Mouse (Mus musculus): ENCODE results near the gene Fam234a.

Fam234a gene

DNA sequence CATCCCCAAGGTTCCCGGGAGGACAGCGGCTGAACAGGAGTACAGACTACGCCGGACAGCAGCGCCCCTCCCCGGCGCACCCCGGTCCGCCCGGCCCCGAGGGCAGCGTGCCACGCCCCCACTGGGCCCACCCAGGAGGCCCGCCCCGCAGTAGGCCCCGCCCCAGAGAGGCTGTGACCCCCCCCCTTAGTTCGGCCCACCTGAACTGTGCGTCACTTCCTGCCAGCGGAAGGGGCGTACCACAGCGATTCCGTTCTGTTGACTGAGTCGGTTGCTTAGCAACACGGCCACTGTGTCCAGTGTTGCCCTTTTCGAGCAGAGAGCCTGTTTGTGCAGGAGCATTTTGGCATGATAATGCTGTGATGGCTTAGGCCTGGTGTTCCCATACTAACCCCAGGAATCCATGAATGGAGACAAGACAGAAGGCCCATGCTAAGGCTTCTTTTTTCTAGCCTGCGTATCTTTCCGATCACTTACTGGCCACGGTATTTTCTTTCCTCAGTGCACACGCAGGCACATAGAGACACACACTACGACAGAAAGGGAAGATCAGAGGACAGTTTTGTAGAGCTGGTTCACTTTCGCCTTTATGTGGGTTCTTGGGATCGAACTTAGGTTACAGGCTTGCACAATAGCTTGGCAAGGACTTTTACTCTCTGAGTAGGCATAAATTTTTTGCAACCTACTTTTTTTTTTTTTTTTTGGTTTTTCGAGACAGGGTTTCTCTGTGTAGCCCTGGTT lies at the start of gene Fam234a:
Fam234a (minus strand) TSS at position 142 of the 741 bp plus-strand sequence.
- ChIA-PET POLR2A (interaction anchor here (0.6 to 6.4 kb wide), 37 partner anchors 8 to 1229 kb away, joined by 3 to 63 read pairs (median 4); partner anchors contain the start of genes Luc7l (in 3 of the 4), Axin1 (in 2 of the 4), Cramp1l (in 1 of the 4) and Rgs11 (in 1 of the 4)), CTCF (interaction anchor here (0.6 to 2.4 kb wide), 16 partner anchors 9 to 1127 kb away, joined by 3 to 15 read pairs (median 4); partner anchors contain the start of genes Decr2 (in 1 of the 4), Luc7l (in 1 of the 4) and Stub1 (in 1 of the 4))

DNA sequence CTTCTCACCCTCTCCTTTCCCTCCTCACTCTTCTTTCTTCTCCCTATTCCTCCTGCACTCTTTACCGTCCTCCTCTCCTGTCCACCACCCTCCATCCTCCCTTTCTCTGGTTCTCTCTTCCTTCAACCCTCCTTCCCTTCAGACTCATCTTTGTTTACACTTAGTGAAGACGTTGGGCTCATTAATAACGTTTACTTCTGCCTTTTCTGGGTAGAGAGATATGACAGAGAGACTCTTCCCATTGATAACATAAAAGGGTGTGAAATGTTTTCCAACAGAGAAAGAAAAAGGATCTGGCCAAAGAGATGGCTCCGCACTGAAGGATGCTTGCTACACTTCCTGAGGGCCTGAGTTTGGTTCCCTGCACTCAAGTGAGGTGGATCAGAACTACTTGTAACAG lies 45.4 kb upstream of the Fam234a start:
- CTCF ChIA-PET: interaction anchor here in 1 of 4 experiments (1.0 kb wide), 1 partner anchor 163 kb away, joined by 3 read pairs; no protein-coding TSS in a partner anchor
- POLR2A ChIA-PET: interaction anchor here in 1 of 4 experiments (1.9 kb wide), 1 partner anchor 14 kb away, joined by 4 read pairs; no protein-coding TSS in a partner anchor

DNA sequence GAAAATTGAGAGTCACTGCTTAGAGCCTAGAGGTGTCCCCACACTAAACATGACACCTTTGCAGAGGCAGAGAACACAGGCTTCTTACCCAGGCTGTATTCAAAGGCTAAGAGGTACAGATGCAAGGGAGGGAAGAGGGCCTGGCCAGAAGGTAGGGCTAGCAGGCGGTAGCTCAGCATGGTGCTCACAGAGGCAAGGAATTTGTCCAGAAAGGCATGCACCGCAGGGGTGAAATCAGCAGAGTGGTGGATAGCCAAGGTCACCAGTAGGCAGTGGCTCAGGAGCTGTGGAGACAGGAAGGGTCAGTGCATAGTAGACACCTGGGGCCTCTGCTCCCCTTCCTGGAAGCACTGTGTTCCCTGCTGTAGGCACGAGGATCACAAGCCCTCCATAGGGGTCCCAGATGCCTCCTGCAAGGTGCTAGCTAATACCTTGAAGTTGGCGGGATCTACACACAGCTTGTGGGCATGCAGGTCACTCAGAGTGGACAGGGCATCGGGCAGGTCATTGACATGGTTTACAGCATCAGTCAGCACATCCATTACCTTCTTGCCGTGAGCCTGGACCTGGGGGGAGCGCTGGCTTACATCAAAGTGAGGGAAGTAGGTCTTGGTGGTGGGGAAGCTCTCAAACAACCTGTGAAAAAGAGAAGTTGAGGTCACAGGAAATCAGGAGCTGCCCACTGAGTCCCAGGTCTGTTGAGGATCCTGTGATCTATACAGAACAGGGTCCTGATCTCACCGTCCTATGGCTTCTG lies 42.3 kb upstream of the Fam234a start:
- ChIA-PET CTCF (interaction anchor here in 3 of 4 experiments (0.6 to 1.8 kb wide), 3 partner anchors 10 to 165 kb away, joined by 3 to 4 read pairs (median 4); partner anchors contain the start of gene Luc7l (in 1 of the 3)), POLR2A (interaction anchor here in 3 of 4 experiments (0.6 to 5.6 kb wide), 11 partner anchors 10 to 148 kb away, joined by 3 to 33 read pairs (median 3); partner anchors contain the start of genes Luc7l (in 2 of the 3) and Fam234a (in 1 of the 3))

DNA sequence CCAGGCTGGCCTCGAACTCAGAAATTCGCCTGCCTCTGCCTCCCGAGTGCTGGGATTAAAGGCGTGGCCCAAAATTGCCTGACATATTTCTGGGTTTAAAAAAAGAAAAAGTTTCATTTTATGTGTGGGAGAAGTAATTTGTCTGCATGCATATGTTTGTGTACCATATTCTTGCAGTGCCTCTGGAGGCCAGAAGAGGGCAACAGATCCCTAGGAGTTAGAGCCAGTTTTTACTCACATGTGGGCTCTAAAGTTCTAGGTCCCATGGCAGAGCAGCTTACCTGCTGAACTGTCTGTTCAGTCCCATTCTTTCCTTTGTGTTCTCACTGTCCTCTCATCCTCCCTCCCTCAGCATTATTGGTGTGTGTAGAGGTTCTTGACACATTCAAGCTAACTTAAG lies 32.7 kb upstream of the Fam234a start:
- CTCF ChIA-PET: interaction anchor here (0.6 to 4.7 kb wide), 15 partner anchors 8 to 186 kb away, joined by 3 to 24 read pairs (median 5); no protein-coding TSS in a partner anchor
- POLR2A ChIA-PET: interaction anchor here (0.6 to 4.3 kb wide), 16 partner anchors 8 to 176 kb away, joined by 3 to 33 read pairs (median 4); partner anchors contain the start of genes Luc7l (in 3 of the 4) and Fam234a (in 2 of the 4)

GRCm38 (mm10) chr17:26275933-26276332 lies 31.9 kb upstream of the Fam234a start:
- ChIA-PET POLR2A (interaction anchor here in 3 of 4 experiments (0.6 to 4.3 kb wide), 21 partner anchors 9 to 152 kb away, joined by 3 to 33 read pairs (median 4); partner anchors contain the start of genes Luc7l (in 3 of the 3), Fam234a (in 2 of the 3) and Mrpl28 (in 1 of the 3)), CTCF (interaction anchor here (0.7 to 4.7 kb wide), 18 partner anchors 9 to 186 kb away, joined by 3 to 24 read pairs (median 5); partner anchors contain the start of genes Luc7l (in 2 of the 4) and Fam234a (in 1 of the 4))

DNA sequence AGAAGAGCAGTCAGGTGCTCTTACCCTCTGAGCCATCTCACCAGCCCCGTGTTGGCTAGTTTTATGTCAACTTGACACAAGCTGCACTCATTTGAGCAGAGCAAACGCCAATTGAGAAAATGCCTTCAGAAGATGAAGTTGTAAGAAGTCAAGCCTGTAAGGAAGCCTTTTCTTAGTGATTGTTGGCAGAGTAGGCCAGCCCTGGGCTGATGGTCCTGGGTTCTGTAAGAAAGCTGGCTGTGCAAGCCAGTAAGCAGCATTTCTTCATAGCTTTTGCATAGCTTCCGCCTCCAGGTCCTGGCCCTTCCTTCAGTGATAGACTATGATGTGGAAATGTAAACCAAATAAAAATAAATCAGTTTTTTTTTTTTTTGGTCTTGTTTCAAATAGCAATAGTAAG lies 28.5 kb upstream of the Fam234a start:
- CTCF ChIA-PET: interaction anchor here in 2 of 4 experiments (0.6 to 1.5 kb wide), 2 partner anchors 11 to 388 kb away, joined by 4 read pairs; no protein-coding TSS in a partner anchor
- POLR2A ChIA-PET: interaction anchor here in 2 of 4 experiments (1.0 to 6.9 kb wide), 4 partner anchors 9 to 19 kb away, joined by 3 to 61 read pairs (median 6); partner anchors contain the start of gene Luc7l (in 1 of the 2)

- POLR2A ChIA-PET: interaction anchor here in 1 of 4 experiments (0.7 to 6.9 kb wide), 2 partner anchors 11 to 16 kb away, joined by 3 to 61 read pairs; partner anchors contain the start of gene Luc7l
- CTCF ChIA-PET: interaction anchor here in 1 of 4 experiments (1.8 kb wide), 1 partner anchor 183 kb away, joined by 5 read pairs; no protein-coding TSS in a partner anchor
These were observed 25.5 kb upstream of the Fam234a start for GRCm38 (mm10) chr17:26269577-26269976.

GRCm38 (mm10) chr17:26268851-26269250 lies 24.8 kb upstream of the Fam234a start:
- ChIA-PET CTCF (interaction anchor here (0.6 to 1.8 kb wide), 33 partner anchors 8 to 1145 kb away, joined by 3 to 9 read pairs (median 4); partner anchors contain the start of genes Luc7l (in 1 of the 4) and Nme4 (in 1 of the 4)), POLR2A (interaction anchor here (0.6 to 6.9 kb wide), 13 partner anchors 8 to 530 kb away, joined by 3 to 61 read pairs (median 5); partner anchors contain the start of gene Luc7l (in 3 of the 4))

- CTCF ChIA-PET: interaction anchor here in 3 of 4 experiments (0.6 to 1.4 kb wide), 5 partner anchors 9 to 21 kb away, joined by 3 to 7 read pairs (median 5); no protein-coding TSS in a partner anchor
These were observed 18.3 kb upstream of the Fam234a start for GRCm38 (mm10) chr17:26262384-26262783.

DNA sequence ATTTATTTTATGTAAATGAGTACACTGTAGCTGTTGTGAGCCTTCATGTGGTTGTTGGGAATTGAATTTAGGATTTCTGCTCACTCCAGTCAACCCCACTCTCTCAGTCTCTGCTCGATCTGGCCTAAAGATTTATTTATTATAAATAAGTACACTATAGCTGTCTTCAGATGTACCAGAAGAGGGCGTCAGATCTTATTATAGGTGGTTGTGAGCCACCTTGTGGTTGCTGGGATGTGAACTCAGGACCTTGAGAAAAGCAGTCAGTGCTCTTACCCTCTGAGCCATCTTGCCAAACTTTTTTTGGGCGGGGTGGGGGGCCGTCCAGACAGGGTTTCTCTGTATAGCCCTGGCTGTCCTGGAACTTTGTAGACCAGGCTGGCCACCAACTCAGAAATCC lies 17.8 kb upstream of the Fam234a start:
- ChIA-PET POLR2A (interaction anchor here (0.7 to 5.9 kb wide), 15 partner anchors 9 to 23 kb away, joined by 3 to 60 read pairs (median 5); partner anchors contain the start of genes Luc7l (in 4 of the 4) and Fam234a (in 2 of the 4)), CTCF (interaction anchor here in 3 of 4 experiments (0.6 to 1.4 kb wide), 10 partner anchors 8 to 1426 kb away, joined by 3 to 7 read pairs (median 4); no protein-coding TSS in a partner anchor)

More at GRCm38 (mm10) chr17:26262384-26262783, 18.3 kb upstream of the Fam234a start:
- POLR2A ChIA-PET: interaction anchor here in 3 of 4 experiments (0.9 to 5.9 kb wide), 12 partner anchors 9 to 22 kb away, joined by 3 to 60 read pairs (median 6); partner anchors contain the start of genes Luc7l (in 3 of the 3) and Fam234a (in 2 of the 3)

- ChIA-PET POLR2A (interaction anchor here in 3 of 4 experiments (1.0 to 3.7 kb wide), 7 partner anchors 8 to 29 kb away, joined by 4 to 63 read pairs (median 55); partner anchors contain the start of gene Fam234a (in 2 of the 3)), CTCF (interaction anchor here in 1 of 4 experiments (0.6 kb wide), 1 partner anchor 13 kb away, joined by 3 read pairs; no protein-coding TSS in a partner anchor)
These were observed 11.3 kb upstream of the Fam234a start for GRCm38 (mm10) chr17:26255313-26255712.

DNA sequence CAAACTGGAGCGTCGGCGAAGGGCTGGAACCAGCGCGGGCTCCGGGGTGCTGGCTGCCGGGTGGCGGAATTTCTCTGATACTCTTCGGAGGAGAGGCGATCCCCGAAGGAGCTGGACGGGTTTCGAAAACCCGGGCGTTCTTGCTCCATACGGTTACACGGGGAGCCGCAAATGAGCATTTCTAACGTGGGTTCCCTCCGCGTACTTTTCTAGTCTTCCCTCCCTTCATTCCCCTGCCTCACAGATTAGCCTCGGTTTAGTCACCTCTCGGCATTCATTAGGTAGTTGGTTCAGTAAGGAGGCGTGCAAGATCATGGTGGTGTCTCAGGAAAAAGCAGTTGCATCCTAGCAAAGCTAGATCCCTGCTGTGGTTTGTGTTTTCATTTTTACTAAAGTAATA lies 9.4 kb upstream of the Fam234a start:
- ChIA-PET CTCF (interaction anchor here (0.6 to 2.2 kb wide), 8 partner anchors 9 to 776 kb away, joined by 3 to 15 read pairs (median 4); partner anchors contain the start of gene Fam234a (in 1 of the 4)), POLR2A (interaction anchor here (0.5 to 3.7 kb wide), 45 partner anchors 8 to 1570 kb away, joined by 3 to 63 read pairs (median 5); partner anchors contain the start of genes Fam234a (in 3 of the 4), Tmem8 (in 2 of the 4), Arhgdig (in 1 of the 4) and Axin1 (in 1 of the 4))

- CTCF ChIA-PET: interaction anchor here (0.5 to 2.2 kb wide), 15 partner anchors 9 to 476 kb away, joined by 3 to 15 read pairs (median 3); partner anchors contain the start of gene Fam234a (in 1 of the 4)
- POLR2A ChIA-PET: interaction anchor here (0.5 to 3.7 kb wide), 80 partner anchors 9 to 1451 kb away, joined by 3 to 63 read pairs (median 4); partner anchors contain the start of genes Fam234a (in 3 of the 4), Axin1 (in 2 of the 4), Tmem8 (in 2 of the 4) and Arhgdig (in 1 of the 4)
These were observed 8.7 kb upstream of the Fam234a start, which contains the start of gene Luc7l for GRCm38 (mm10) chr17:26252539-26253251. Gene Luc7l (plus strand): TSS chr17:26252896.

GRCm38 (mm10) chr17:26251886-26252538 lies 8.0 kb upstream of the Fam234a start:
- POLR2A ChIA-PET: interaction anchor here (0.5 to 3.7 kb wide), 70 partner anchors 8 to 1450 kb away, joined by 3 to 63 read pairs (median 4); partner anchors contain the start of genes Fam234a (in 3 of the 4), Axin1 (in 2 of the 4), Tmem8 (in 2 of the 4) and Arhgdig (in 1 of the 4)

More at GRCm38 (mm10) chr17:26251886-26252538, 8.0 kb upstream of the Fam234a start:
- CTCF ChIA-PET: interaction anchor here (0.7 to 2.2 kb wide), 10 partner anchors 9 to 475 kb away, joined by 3 to 15 read pairs (median 4); partner anchors contain the start of gene Fam234a (in 1 of the 4)
